Mouse (Mus musculus) CH12.LX (cell line): ENCODE results near the gene Lipt2. TPM values are rescaled to one million over a fixed set of nuclear protein-coding genes. Genes with fewer than 3 reads are reported as not detected.

ENCODE experiments used
- DNase-seq: peaks from one replicate; pipeline ENCODE4 v3.0.0-alpha.2; 2013; ENCODE audit errors: extremely low read depth
- H3K27ac ChIP-seq: 2 replicates; pipeline ENCODE4 v1.5.1; 2012; ENCODE audit warnings: low read depth, mild to moderate bottlenecking, control low read depth, moderate library complexity; ENCODE audit not compliant: insufficient read depth
- H3K27me3 ChIP-seq: replicated peaks from 2 replicates; pipeline ENCODE3; 2012; ENCODE audit warnings: inconsistent platforms
- H3K36me3 ChIP-seq, 2 experiments: replicated peaks in 1 of 2; 2 replicates each; pipeline versions ENCODE3 to v1.6.1; 2012; ENCODE audit warnings: inconsistent platforms in 1 of 2, low read length in 1 of 2, mild to moderate bottlenecking in 1 of 2, mixed read lengths in 1 of 2, moderate library complexity in 1 of 2; ENCODE audit not compliant: control insufficient read depth in 1 of 2, insufficient read depth in 1 of 2
- H3K4me1 ChIP-seq, 2 experiments: 2 replicates each; pipeline ENCODE4 v1.6.1; 2012; ENCODE audit warnings: inconsistent platforms in 1 of 2, moderate library complexity in 1 of 2; ENCODE audit not compliant: insufficient read depth in 2 of 2, control insufficient read depth in 1 of 2
- H3K4me2 ChIP-seq: 2 replicates; pipeline ENCODE4 v1.6.1; 2012; ENCODE audit warnings: low read depth, mild to moderate bottlenecking, control low read depth; ENCODE audit not compliant: poor library complexity, insufficient read depth, severe bottlenecking
- H3K4me3 ChIP-seq, 3 experiments: fragments of 150-350 bp in 1 of 3; sonication (generic) in 1 of 3; replicated peaks in 1 of 3; 2 replicates each; pipeline versions ENCODE3 to v1.5.1; 2011 to 2012; ENCODE audit warnings: low read depth in 2 of 3, low read length in 2 of 3, mild to moderate bottlenecking in 2 of 3, moderate library complexity in 2 of 3, control low read depth in 1 of 3, improper control_type of control experiment in 1 of 3, inconsistent platforms in 1 of 3, mixed read lengths in 1 of 3; ENCODE audit not compliant: poor library complexity in 1 of 3
- H3K79me2 ChIP-seq: replicated peaks from 2 replicates; pipeline ENCODE4 v1.6.1; 2012; ENCODE audit warnings: mild to moderate bottlenecking, moderate library complexity; ENCODE audit not compliant: control insufficient read depth, poor library complexity, insufficient read depth, severe bottlenecking; ENCODE audit errors: extremely low read depth
- H3K9ac ChIP-seq: 2 replicates; pipeline ENCODE4 v1.6.1; 2012; ENCODE audit warnings: low read depth, mild to moderate bottlenecking, control low read depth, moderate library complexity; ENCODE audit not compliant: insufficient read depth
- H3K9me3 ChIP-seq: replicated peaks from 2 replicates; pipeline ENCODE3; 2012; ENCODE audit warnings: low read length, inconsistent platforms, mixed read lengths
- CHD1 ChIP-seq: IDR thresholded peaks from 2 replicates; pipeline ENCODE4 v1.6.1; 2012; ENCODE audit warnings: low read depth, low read length, improper control_type of control experiment, inconsistent platforms
- CTCF ChIP-seq, 2 experiments: IDR thresholded peaks in 1 of 2; conservative IDR thresholded peaks in 1 of 2; 2 replicates each; pipeline ENCODE4 v1.5.1; 2011 to 2012; ENCODE audit warnings: low read depth in 2 of 2, low read length in 2 of 2, improper control_type of control experiment in 1 of 2, inconsistent platforms in 1 of 2, mild to moderate bottlenecking in 1 of 2, moderate library complexity in 1 of 2
- EP300 ChIP-seq: IDR thresholded peaks from 2 replicates; pipeline ENCODE4 v1.6.1; 2011; ENCODE audit warnings: low read length, improper control_type of control experiment
- MAFK ChIP-seq: IDR thresholded peaks from 2 replicates; pipeline ENCODE4 v1.6.1; 2011; ENCODE audit warnings: low read length, improper control_type of control experiment; ENCODE audit not compliant: insufficient replicate concordance
- MYC ChIP-seq: IDR thresholded peaks from 2 replicates; pipeline ENCODE4 v1.6.1; 2011; ENCODE audit warnings: low read depth, mild to moderate bottlenecking, improper control_type of control experiment, low read length
- NRF1 ChIP-seq: IDR thresholded peaks from 2 replicates; pipeline ENCODE4 v1.6.1; 2014; ENCODE audit warnings: low read depth, mild to moderate bottlenecking, inconsistent platforms, low read length, improper control_type of control experiment, moderate library complexity
- RAD21 ChIP-seq: IDR thresholded peaks from 2 replicates; pipeline ENCODE4 v1.6.1; 2011; ENCODE audit warnings: low read depth, mild to moderate bottlenecking, low read length, improper control_type of control experiment, moderate library complexity
- SIN3A ChIP-seq: IDR thresholded peaks from 2 replicates; pipeline ENCODE4 v1.6.1; 2012; ENCODE audit warnings: low read length, improper control_type of control experiment, inconsistent platforms
- SMC3 ChIP-seq: IDR thresholded peaks from 2 replicates; pipeline ENCODE4 v1.6.1; 2011; ENCODE audit warnings: low read depth, low read length, improper control_type of control experiment
- USF1 ChIP-seq: IDR thresholded peaks from 2 replicates; pipeline ENCODE4 v1.6.1; 2014; ENCODE audit warnings: low read depth, mild to moderate bottlenecking, inconsistent platforms, low read length, improper control_type of control experiment
- ZNF384 ChIP-seq: IDR thresholded peaks from 2 replicates; pipeline ENCODE4 v1.6.1; 2012; ENCODE audit warnings: low read depth, low read length, improper control_type of control experiment, inconsistent platforms
- dilution Hi-C: fragments of 300-500 bp; cut with MboI; formaldehyde crosslinking; loops from 2 replicates; pipeline ENCODE4 v1.14.3; 2020; ENCODE audit warnings: low sequenced_read_pairs; ENCODE audit not compliant: extremely low pct_unique_long_range_greater_than_20kb, extremely low pct_ligation_motif_present
- in situ Hi-C: fragments of 300-500 bp; cut with MboI; formaldehyde crosslinking; loops from 3 replicates; pipeline ENCODE4 v1.14.3; 2019; ENCODE audit warnings: low sequenced_read_pairs, low pct_ligation_motif_present, low pct_unique_long_range_greater_than_20kb, mixed read lengths
- polyA plus RNA-seq: library from polyadenylated mRNA; unstranded; fragments of >175 nt; gene quantifications from 2 replicates; pipeline ENCODE4 v1.2.1, GENCODE M21; 2012; ENCODE audit warnings: low read depth; ENCODE audit not compliant: insufficient read length
- total RNA-seq, 2 experiments: library from RNA; depleted of rRNA; stranded (reverse); fragments of 300-350 nt in 1 of 2; fragments of >200 nt in 1 of 2; gene quantifications; 2 replicates each; pipeline ENCODE4 v1.2.3; 2012 to 2014

Lipt2 gene
- total and polyA plus RNA-seq, 3 experiments: 5.3 to 15.4 (median 10.3) TPM

DNA sequence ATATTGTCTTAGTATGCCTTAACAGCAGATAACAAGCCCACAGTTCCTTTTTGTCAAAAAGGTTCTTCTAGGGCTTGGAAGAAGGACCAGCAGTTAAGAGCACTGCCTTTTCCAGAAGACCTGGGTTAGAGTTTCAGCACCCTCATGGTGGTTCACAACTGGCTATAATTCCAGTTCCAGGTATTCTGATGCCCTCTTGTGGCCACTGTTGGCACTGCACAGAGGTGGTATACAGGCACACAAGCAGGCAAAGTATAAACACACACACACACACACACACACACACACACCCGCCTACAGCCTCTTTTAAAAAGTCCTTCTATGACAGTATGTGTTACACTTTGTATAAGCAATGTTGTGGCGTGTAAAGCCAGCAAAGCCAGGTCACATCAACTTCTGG, 34.9 kb upstream of the Lipt2 start:
- in situ Hi-C loops (no loop called here), dilution Hi-C loops (no loop called here)
- no peak overlapping the region for H3K4me2 ChIP-seq
- H3K4me3 ChIP-seq: no peak overlapping the region
- H3K27ac ChIP-seq: no peak overlapping the region
- H3K36me3 ChIP-seq: peaks cover 0 to 5% of the 10 kb centered on the region in 2 experiments
- TF ChIP-seq NRF1: no peak
- peak; percentile 33; the same call in 1 of the 2 replicates for TF ChIP-seq SMC3
- peak; percentile 45 to 66; a peak in 3 of 4 replicates for TF ChIP-seq CTCF (conservative IDR thresholded peaks at IDR 0.05 in 1 of 2, IDR thresholded peaks at IDR 0.05 in 1 of 2; ENCODE audit: low read depth in 2 of 2, low read length in 2 of 2)
- TF ChIP-seq RAD21: peak; percentile 39
- H3K9me3 ChIP-seq: peaks cover 12% of the 10 kb centered on the region
- H3K27me3 ChIP-seq: no peaks in the 10 kb centered on the region
- H3K9ac ChIP-seq: no peak overlapping the region
- no peak for DNase-seq
- peaks cover 16% of the 10 kb centered on the region for H3K79me2 ChIP-seq
- H3K4me1 ChIP-seq: peaks cover 11 to 59% of the 10 kb centered on the region in 2 experiments; a peak in 3 of 4 replicates

DNA sequence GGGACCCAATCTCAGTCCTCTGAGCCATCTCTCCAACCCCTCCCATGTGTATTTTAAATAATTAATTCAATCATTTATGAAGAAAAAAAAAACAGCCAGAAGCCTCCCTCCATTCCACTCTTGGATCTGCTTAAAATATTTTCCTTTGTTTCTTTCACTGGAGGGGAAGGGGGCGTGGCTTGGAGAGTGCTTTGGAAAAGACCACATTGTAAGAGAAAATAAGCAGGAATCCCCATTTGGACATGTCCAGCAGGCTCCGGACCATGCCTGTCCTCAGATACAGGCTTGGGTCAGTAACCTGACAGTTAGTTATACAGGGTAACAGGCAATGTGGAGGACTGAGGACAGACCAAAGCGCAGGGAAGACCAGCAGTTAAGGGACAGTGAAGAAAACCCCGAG, 33.9 kb upstream of the Lipt2 start:
- dilution Hi-C loops: no loop called here
- peaks cover 12% of the 10 kb centered on the region for H3K9me3 ChIP-seq
- TF ChIP-seq CHD1 (no peak), ZNF384 (0 out of 2 replicates have a peak, but pooled peaks have one; percentile 15), SIN3A (no peak), MYC (no peak), CTCF (conservative IDR thresholded peaks at IDR 0.05 in 1 of 2, IDR thresholded peaks at IDR 0.05 in 1 of 2; ENCODE audit: low read depth in 2 of 2, low read length in 2 of 2) (no peak)
- H3K9ac ChIP-seq: no peak overlapping the region
- peak overlapping the region; percentile 47; the same call in 1 of the 2 replicates for H3K27ac ChIP-seq
- H3K27me3 ChIP-seq: no peaks in the 10 kb centered on the region
- H3K4me3 ChIP-seq: no peak overlapping the region
- H3K4me2 ChIP-seq: 0 out of 2 replicates have a peak overlapping the region, but pooled peaks have one; percentile 7
- peaks cover 6% of the 10 kb centered on the region for H3K79me2 ChIP-seq
- H3K36me3 ChIP-seq: no peaks in the 10 kb centered on the region
- peaks cover 8 to 57% of the 10 kb centered on the region in 2 experiments; a peak in 3 of 4 replicates for H3K4me1 ChIP-seq
- DNase-seq: no peak
- in situ Hi-C loops: no loop called here

DNA sequence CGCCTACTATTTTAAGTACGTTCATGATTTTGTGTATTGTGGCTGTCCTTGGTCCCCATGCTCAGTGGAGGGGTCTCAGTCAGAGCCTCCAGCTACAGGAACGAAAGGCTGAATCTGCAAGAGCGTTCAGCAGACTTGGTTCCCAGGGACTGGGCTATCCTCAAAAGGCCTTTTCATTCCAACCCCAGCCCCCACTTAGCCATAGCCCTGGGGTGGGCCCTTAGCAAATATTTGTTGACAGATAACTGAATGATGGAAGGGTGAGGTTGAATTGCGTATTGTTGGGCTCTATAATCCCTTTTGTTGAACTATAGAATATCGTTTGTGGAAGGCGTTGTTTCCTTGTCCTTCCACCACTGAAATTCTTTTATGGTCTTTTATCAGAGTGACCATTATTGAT, 32.6 kb upstream of the Lipt2 start:
- in situ Hi-C loops (no loop called here), dilution Hi-C loops (no loop called here)
- H3K4me3 ChIP-seq: no peak overlapping the region
- H3K4me2 ChIP-seq: no peak overlapping the region
- no peaks in the 10 kb centered on the region for H3K27me3 ChIP-seq
- H3K9ac ChIP-seq: no peak overlapping the region
- peaks cover 8 to 57% of the 10 kb centered on the region in 2 experiments; a peak in 3 of 4 replicates for H3K4me1 ChIP-seq
- H3K79me2 ChIP-seq: no peaks in the 10 kb centered on the region
- TF ChIP-seq MAFK: no peak
- TF ChIP-seq CHD1: no peak
- no peak for TF ChIP-seq CTCF (conservative IDR thresholded peaks at IDR 0.05 in 1 of 2, IDR thresholded peaks at IDR 0.05 in 1 of 2; ENCODE audit: low read depth in 2 of 2, low read length in 2 of 2)
- TF ChIP-seq USF1: no peak
- TF ChIP-seq EP300: no peak
- H3K27ac ChIP-seq: no peak overlapping the region
- peaks cover 12% of the 10 kb centered on the region for H3K9me3 ChIP-seq
- DNase-seq: no peak
- no peaks in the 10 kb centered on the region for H3K36me3 ChIP-seq
